Mouse (Mus musculus) hindbrain, embryonic 13.5 days (tissue): ENCODE measurements around the gene Ttll8. TPM values are rescaled to one million over a fixed set of nuclear protein-coding genes. Genes with fewer than 3 reads are reported as not detected.

Source experiments
- ATAC-seq: fragments of 200-750 bp; cut with Nextera tagmentation; 2 replicates; pipeline ENCODE4 v1.8.0; 2017; ENCODE audit warnings: moderate TSS enrichment; ENCODE audit not compliant: low FRiP score
- H3K27ac ChIP-seq: fragments of 300-500 bp; sonication (generic); 2 replicates; pipeline ENCODE4 v1.5.1; 2015; ENCODE audit warnings: inconsistent platforms, mild to moderate bottlenecking, moderate library complexity
- H3K27me3 ChIP-seq: fragments of 300-500 bp; sonication (generic); 2 replicates; pipeline ENCODE4 v1.6.1; 2015; ENCODE audit warnings: mild to moderate bottlenecking, inconsistent platforms
- H3K36me3 ChIP-seq: fragments of 300-500 bp; sonication (generic); 2 replicates; pipeline ENCODE4 v1.6.1; 2015; ENCODE audit warnings: mild to moderate bottlenecking, inconsistent platforms
- H3K4me1 ChIP-seq: fragments of 300-500 bp; sonication (generic); replicated peaks from 2 replicates; pipeline ENCODE4 v1.6.1; 2015; ENCODE audit warnings: inconsistent platforms
- H3K4me2 ChIP-seq: fragments of 300-500 bp; sonication (generic); 2 replicates; pipeline ENCODE4 v1.6.1; 2015; ENCODE audit warnings: inconsistent platforms, mild to moderate bottlenecking, moderate library complexity
- H3K4me3 ChIP-seq: fragments of 300-500 bp; sonication (generic); 2 replicates; pipeline ENCODE4 v1.5.1; 2015; ENCODE audit warnings: mild to moderate bottlenecking, inconsistent platforms
- H3K9ac ChIP-seq: fragments of 300-500 bp; sonication (generic); 2 replicates; pipeline ENCODE4 v1.6.1; 2015; ENCODE audit warnings: mild to moderate bottlenecking, inconsistent platforms
- H3K9me3 ChIP-seq: fragments of 300-500 bp; sonication (generic); 2 replicates; pipeline ENCODE4 v1.6.1; 2016; ENCODE audit warnings: inconsistent platforms
- WGBS: fragments of 180-500 bp; shearing (Covaris S2); methylation state at CpG from one replicate; pipeline ENCODE4 v1.1.7; 2015; 5-methylcytosine and 5-hydroxymethylcytosine counted together
- polyA plus RNA-seq: library from polyadenylated mRNA; unstranded; fragments of >200 nt; fragmentation: Nextera tagmentation; extraction: Ambion mirVana; gene quantifications from 2 replicates; pipeline ENCODE4 v1.2.1, GENCODE M21; 2015

Gene Ttll8
- polyA plus RNA-seq, 1 experiment from 2014 or later = not detected

GRCm38 (mm10) chr15:88875625-88876081 lies 78.6 kb downstream of the Ttll8 start:
- 32% methylated on average over 10 of the region's 10 CpGs for WGBS
- H3K36me3 ChIP-seq = no peaks in the 10 kb centered on the region
- H3K27me3 ChIP-seq = peaks cover 8% of the 10 kb centered on the region; the same call in 1 of the 2 replicates
- no peak overlapping the region for H3K27ac ChIP-seq
- H3K4me1 ChIP-seq = peaks cover 10% of the 10 kb centered on the region
- no peak overlapping the region for H3K4me3 ChIP-seq
- H3K9ac ChIP-seq = no peak overlapping the region
- H3K9me3 ChIP-seq = no peaks in the 10 kb centered on the region
- no peak overlapping the region for H3K4me2 ChIP-seq
- ATAC-seq = no peak

GRCm38 (mm10) chr15:88874477-88874876 lies 79.7 kb downstream of the Ttll8 start:
- Histone ChIP-seq H3K4me1 (peaks cover 10% of the 10 kb centered on the region), H3K4me3 (no peak overlapping the region), H3K9me3 (no peaks in the 10 kb centered on the region), H3K4me2 (no peak overlapping the region), H3K9ac (no peak overlapping the region), H3K27me3 (peaks cover 8% of the 10 kb centered on the region; the same call in 1 of the 2 replicates), H3K36me3 (no peaks in the 10 kb centered on the region), H3K27ac (no peak overlapping the region)
- ATAC-seq = no peak
- WGBS = 92% methylated on average over 6 of the region's 6 CpGs

- no peak for ATAC-seq
- Histone ChIP-seq H3K4me2 (no peak overlapping the region), H3K9me3 (no peaks in the 10 kb centered on the region), H3K27me3 (peaks cover 8% of the 10 kb centered on the region; the same call in 1 of the 2 replicates), H3K4me3 (no peak overlapping the region), H3K36me3 (no peaks in the 10 kb centered on the region), H3K27ac (no peak overlapping the region), H3K9ac (no peak overlapping the region), H3K4me1 (peaks cover 10% of the 10 kb centered on the region)
- WGBS = 89% methylated on average over 3 of the region's 3 CpGs
These were observed 80.2 kb downstream of the Ttll8 start for GRCm38 (mm10) chr15:88874061-88874460.

GRCm38 (mm10) chr15:88870418-88871185 lies 83.6 kb downstream of the Ttll8 start:
- WGBS = 72% methylated on average over 5 of the region's 5 CpGs
- H3K27ac ChIP-seq = no peak overlapping the region
- no peak for ATAC-seq

GRCm38 (mm10) chr15:88868024-88868742 lies 86.0 kb downstream of the Ttll8 start:
- H3K4me3 ChIP-seq = no peak overlapping the region
- H3K4me1 ChIP-seq = peaks cover 24% of the 10 kb centered on the region
- H3K4me2 ChIP-seq = no peak overlapping the region
- no peak for ATAC-seq
- WGBS = 93% methylated on average over 6 of the region's 6 CpGs
- no peak overlapping the region for H3K9ac ChIP-seq
- no peaks in the 10 kb centered on the region for H3K9me3 ChIP-seq
- H3K27me3 ChIP-seq = no peaks in the 10 kb centered on the region
- no peak overlapping the region for H3K27ac ChIP-seq
- peaks cover 43% of the 10 kb centered on the region for H3K36me3 ChIP-seq

More at GRCm38 (mm10) chr15:88870418-88871185, 83.6 kb downstream of the Ttll8 start:
- peaks cover 8% of the 10 kb centered on the region for H3K4me1 ChIP-seq
- no peaks in the 10 kb centered on the region for H3K9me3 ChIP-seq
- peaks cover 3% of the 10 kb centered on the region; the same call in 1 of the 2 replicates for H3K27me3 ChIP-seq
- H3K9ac ChIP-seq = no peak overlapping the region
- H3K36me3 ChIP-seq = peaks cover 29% of the 10 kb centered on the region
- no peak overlapping the region for H3K4me2 ChIP-seq
- H3K4me3 ChIP-seq = no peak overlapping the region

GRCm38 (mm10) chr15:88867368-88868023 lies 86.7 kb downstream of the Ttll8 start:
- H3K27me3 ChIP-seq = no peaks in the 10 kb centered on the region
- no peak overlapping the region for H3K9ac ChIP-seq
- 39% methylated on average over 5 of the region's 5 CpGs for WGBS
- no peaks in the 10 kb centered on the region for H3K9me3 ChIP-seq
- peaks cover 24% of the 10 kb centered on the region for H3K4me1 ChIP-seq
- no peak overlapping the region for H3K4me3 ChIP-seq
- ATAC-seq = no peak
- no peak overlapping the region for H3K4me2 ChIP-seq
- H3K27ac ChIP-seq = no peak overlapping the region
- H3K36me3 ChIP-seq = peaks cover 43% of the 10 kb centered on the region

GRCm38 (mm10) chr15:88866934-88867356 lies 87.3 kb downstream of the Ttll8 start:
- peak overlapping the region; percentile 35; the same call in 1 of the 2 replicates for H3K9ac ChIP-seq
- H3K4me1 ChIP-seq = peaks cover 24% of the 10 kb centered on the region
- ATAC-seq = no peak
- H3K27ac ChIP-seq = no peak overlapping the region
- no peak overlapping the region for H3K4me2 ChIP-seq
- 53% methylated on average over 7 of the region's 7 CpGs for WGBS
- no peaks in the 10 kb centered on the region for H3K27me3 ChIP-seq
- no peak overlapping the region for H3K4me3 ChIP-seq
- peaks cover 43% of the 10 kb centered on the region for H3K36me3 ChIP-seq
- H3K9me3 ChIP-seq = no peaks in the 10 kb centered on the region

- peak overlapping the region; percentile 35; the same call in 1 of the 2 replicates for H3K9ac ChIP-seq
- no peak overlapping the region for H3K27ac ChIP-seq
- no peak overlapping the region for H3K4me3 ChIP-seq
- peaks cover 43% of the 10 kb centered on the region for H3K36me3 ChIP-seq
- no peak overlapping the region for H3K4me2 ChIP-seq
- no peaks in the 10 kb centered on the region for H3K27me3 ChIP-seq
- peaks cover 30% of the 10 kb centered on the region for H3K4me1 ChIP-seq
- ATAC-seq = no peak
- 86% methylated on average over 4 of the region's 4 CpGs for WGBS
- no peaks in the 10 kb centered on the region for H3K9me3 ChIP-seq
These were observed 88.1 kb downstream of the Ttll8 start for GRCm38 (mm10) chr15:88865888-88866695.

- H3K9me3 ChIP-seq = no peaks in the 10 kb centered on the region
- H3K4me3 ChIP-seq = peak overlapping the region; percentile 93; the same call in 1 of the 2 replicates
- no peaks in the 10 kb centered on the region for H3K27me3 ChIP-seq
- H3K27ac ChIP-seq = no peak overlapping the region
- peak overlapping the region; percentile 94 for H3K9ac ChIP-seq
- H3K4me2 ChIP-seq = peak overlapping the region; percentile 88
- H3K36me3 ChIP-seq = peaks cover 43% of the 10 kb centered on the region
- peaks cover 30% of the 10 kb centered on the region for H3K4me1 ChIP-seq
- WGBS = 90% methylated on average over 14 of the region's 14 CpGs
- no peak for ATAC-seq
These were observed 89.2 kb downstream of the Ttll8 start for GRCm38 (mm10) chr15:88865061-88865460.

- Histone ChIP-seq H3K4me3 (peak overlapping the region; percentile 93), H3K9me3 (no peaks in the 10 kb centered on the region), H3K27me3 (no peaks in the 10 kb centered on the region), H3K9ac (peak overlapping the region; percentile 94), H3K4me1 (peaks cover 30% of the 10 kb centered on the region), H3K4me2 (peak overlapping the region; percentile 88), H3K36me3 (peaks cover 43% of the 10 kb centered on the region), H3K27ac (peak overlapping the region; percentile 98)
- peak; percentile 28 for ATAC-seq
- 36% methylated on average over 22 of the region's 22 CpGs for WGBS
These were observed 89.8 kb downstream of the Ttll8 start for GRCm38 (mm10) chr15:88864270-88865030.

- WGBS = 0% methylated on average over 27 of the region's 39 CpGs
- H3K9me3 ChIP-seq = no peaks in the 10 kb centered on the region
- H3K9ac ChIP-seq = peak overlapping the region; percentile 94
- H3K27me3 ChIP-seq = no peaks in the 10 kb centered on the region
- peak overlapping the region; percentile 93 for H3K4me3 ChIP-seq
- peak; percentile 76 for ATAC-seq
- peak overlapping the region; percentile 98 for H3K27ac ChIP-seq
- peaks cover 30% of the 10 kb centered on the region for H3K4me1 ChIP-seq
- H3K36me3 ChIP-seq = peaks cover 43% of the 10 kb centered on the region
- peak overlapping the region; percentile 88 for H3K4me2 ChIP-seq
These were observed 90.5 kb downstream of the Ttll8 start for GRCm38 (mm10) chr15:88863695-88864231.
